Mouse (Mus musculus) lung, embryonic 15.5 days (tissue): Measurements from ENCODE around the gene Tmem51. TPM values are rescaled to one million over a fixed set of nuclear protein-coding genes. Genes with fewer than 3 reads are reported as not detected.

Source experiments
- ATAC-seq: fragments of 200-750 bp; cut with Nextera tagmentation; 2 replicates; pipeline ENCODE4 v1.8.0; 2017; ENCODE audit warnings: moderate number of reproducible peaks, borderline replicate concordance; ENCODE audit not compliant: low FRiP score, low TSS enrichment; ENCODE audit errors: extremely low read depth
- H3K27ac ChIP-seq: fragments of 300-500 bp; sonication (generic); 2 replicates; pipeline ENCODE4 v1.5.1; 2015; ENCODE audit warnings: moderate library complexity, mild to moderate bottlenecking, inconsistent platforms
- H3K27me3 ChIP-seq: fragments of 300-500 bp; sonication (generic); 2 replicates; pipeline ENCODE4 v1.6.1; 2015; ENCODE audit warnings: inconsistent platforms
- H3K36me3 ChIP-seq: fragments of 300-500 bp; sonication (generic); 2 replicates; pipeline ENCODE4 v1.6.1; 2015; ENCODE audit warnings: inconsistent platforms
- H3K4me1 ChIP-seq: fragments of 300-500 bp; sonication (generic); 2 replicates; pipeline ENCODE4 v1.6.1; 2015; ENCODE audit warnings: inconsistent platforms
- H3K4me2 ChIP-seq: fragments of 300-500 bp; sonication (generic); 2 replicates; pipeline ENCODE4 v1.6.1; 2015; ENCODE audit warnings: inconsistent platforms, mild to moderate bottlenecking, moderate library complexity
- H3K4me3 ChIP-seq: fragments of 300-500 bp; sonication (generic); 2 replicates; pipeline ENCODE4 v1.5.1; 2015; ENCODE audit warnings: mild to moderate bottlenecking, inconsistent platforms
- H3K9ac ChIP-seq: fragments of 300-500 bp; sonication (generic); 2 replicates; pipeline ENCODE4 v1.6.1; 2015; ENCODE audit warnings: inconsistent platforms
- H3K9me3 ChIP-seq: fragments of 300-500 bp; sonication (generic); 2 replicates; pipeline ENCODE4 v1.6.1; 2016; ENCODE audit warnings: inconsistent platforms
- WGBS: fragments of 180-500 bp; shearing (Covaris S2); methylation state at CpG from one replicate; pipeline ENCODE4 v1.1.7; 2015; 5-methylcytosine and 5-hydroxymethylcytosine counted together
- polyA plus RNA-seq: library from polyadenylated mRNA; unstranded; fragments of >200 nt; fragmentation: Nextera tagmentation; extraction: Ambion mirVana; gene quantifications from 2 replicates; pipeline ENCODE4 v1.2.1, GENCODE M21; 2015

The Tmem51 gene
- polyA plus RNA-seq = 21.8 and 23.1 TPM in 2 replicates

DNA sequence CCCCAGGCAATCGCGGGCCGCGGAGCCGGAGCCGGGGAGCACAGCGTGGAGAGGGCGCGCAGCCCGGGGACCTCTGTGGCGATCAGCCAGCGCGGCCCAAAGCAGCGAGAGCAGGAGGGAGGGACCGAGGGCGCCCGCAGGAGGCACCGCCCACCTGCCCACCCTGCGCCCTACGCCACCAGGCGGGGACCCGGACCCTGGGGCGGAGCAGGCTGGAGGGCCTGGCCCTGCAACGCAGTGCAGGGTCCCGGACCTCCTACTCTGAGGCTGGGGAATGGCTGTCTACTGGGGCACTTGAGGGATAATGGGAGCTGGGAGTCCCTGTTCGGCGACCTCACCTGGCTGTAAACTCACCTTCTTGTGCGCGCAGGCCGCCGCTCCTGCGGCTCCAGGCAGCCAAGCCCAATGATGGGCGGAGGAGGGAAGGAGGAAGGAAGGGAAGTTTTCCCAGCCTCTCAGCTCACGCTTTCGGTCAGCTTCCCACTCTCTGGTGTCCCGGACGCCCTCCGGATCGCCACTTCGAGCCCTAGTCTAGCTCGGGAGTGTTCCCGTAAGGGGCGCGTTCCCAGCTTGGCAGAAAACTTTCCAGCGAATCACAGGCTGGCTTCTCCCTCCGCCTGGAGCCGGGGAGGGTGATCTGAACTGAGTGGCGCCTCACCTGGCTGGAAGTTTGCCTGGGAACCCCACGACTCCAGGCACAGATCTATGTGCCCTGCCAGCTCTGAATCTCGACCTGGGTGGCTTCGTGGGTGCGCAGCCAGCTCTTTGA is at the start of gene Tmem51:
Tmem51 (minus strand) TSS at position 174 of the 769 bp plus-strand sequence.
- Histone ChIP-seq H3K9ac (peak within 1 kb of the TSS; percentile 56), H3K4me2 (peak within 1 kb of the TSS; percentile 97), H3K9me3 (no peaks in the 10 kb centered on the region), H3K4me1 (peaks cover 44% of the 10 kb centered on the region), H3K36me3 (no peaks in the 10 kb centered on the region), H3K4me3 (peak within 1 kb of the TSS; percentile 64), H3K27ac (peak within 1 kb of the TSS; percentile 91), H3K27me3 (no peaks in the 10 kb centered on the region)
- peak; percentile 91 for ATAC-seq
- under 1% methylated on average over 52 of the region's 52 CpGs for WGBS

GRCm38 (mm10) chr4:142130162-142130561 is 46.1 kb upstream of the Tmem51 start:
- ATAC-seq = no peak
- Histone ChIP-seq H3K27me3 (no peaks in the 10 kb centered on the region), H3K4me2 (no peak overlapping the region), H3K36me3 (no peaks in the 10 kb centered on the region), H3K27ac (no peak overlapping the region), H3K9me3 (no peaks in the 10 kb centered on the region), H3K4me3 (no peak overlapping the region), H3K4me1 (no peaks in the 10 kb centered on the region), H3K9ac (no peak overlapping the region)
- 67% methylated on average over 5 of the region's 5 CpGs for WGBS

DNA sequence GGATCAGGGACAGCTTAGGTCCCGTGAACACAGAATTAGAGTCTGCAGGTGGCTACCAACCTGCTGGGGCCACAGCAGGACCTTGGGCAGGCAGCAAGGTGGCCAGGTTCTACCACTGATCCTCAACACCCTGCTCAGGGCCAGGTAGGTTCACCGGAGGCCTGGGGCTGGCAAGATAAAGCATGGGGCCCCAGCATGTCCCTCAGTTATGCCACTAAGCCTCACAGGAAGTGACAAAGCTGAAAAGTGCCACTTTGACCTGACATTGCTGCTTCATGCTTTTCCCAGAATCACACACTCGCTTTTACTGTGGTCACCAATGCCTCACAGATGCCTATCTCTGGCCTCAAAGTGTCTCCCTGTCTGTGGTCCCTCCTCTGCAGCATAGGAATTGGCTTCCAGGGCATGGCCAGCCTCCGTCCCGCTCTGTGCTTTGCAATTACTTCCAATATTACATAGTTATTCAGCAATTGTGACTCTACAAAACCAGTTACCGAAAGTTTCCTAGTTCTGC is 43.2 kb upstream of the Tmem51 start:
- H3K36me3 ChIP-seq = no peaks in the 10 kb centered on the region
- H3K27ac ChIP-seq = no peak overlapping the region
- no peak overlapping the region for H3K9ac ChIP-seq
- no peak for ATAC-seq
- WGBS = 71% methylated on average over 6 of the region's 6 CpGs
- no peaks in the 10 kb centered on the region for H3K4me1 ChIP-seq
- no peaks in the 10 kb centered on the region for H3K27me3 ChIP-seq
- H3K4me2 ChIP-seq = no peak overlapping the region
- H3K9me3 ChIP-seq = no peaks in the 10 kb centered on the region
- H3K4me3 ChIP-seq = no peak overlapping the region

GRCm38 (mm10) chr4:142126641-142127274 is 42.7 kb upstream of the Tmem51 start:
- Histone ChIP-seq H3K9me3 (no peaks in the 10 kb centered on the region), H3K27me3 (no peaks in the 10 kb centered on the region), H3K4me2 (no peak overlapping the region), H3K36me3 (no peaks in the 10 kb centered on the region), H3K4me3 (no peak overlapping the region), H3K4me1 (no peaks in the 10 kb centered on the region), H3K27ac (no peak overlapping the region), H3K9ac (no peak overlapping the region)
- ATAC-seq = no peak
- 46% methylated on average over 10 of the region's 10 CpGs for WGBS

GRCm38 (mm10) chr4:142121164-142121563 is 37.1 kb upstream of the Tmem51 start:
- WGBS = 24% methylated on average over 1 of the region's 1 CpGs

DNA sequence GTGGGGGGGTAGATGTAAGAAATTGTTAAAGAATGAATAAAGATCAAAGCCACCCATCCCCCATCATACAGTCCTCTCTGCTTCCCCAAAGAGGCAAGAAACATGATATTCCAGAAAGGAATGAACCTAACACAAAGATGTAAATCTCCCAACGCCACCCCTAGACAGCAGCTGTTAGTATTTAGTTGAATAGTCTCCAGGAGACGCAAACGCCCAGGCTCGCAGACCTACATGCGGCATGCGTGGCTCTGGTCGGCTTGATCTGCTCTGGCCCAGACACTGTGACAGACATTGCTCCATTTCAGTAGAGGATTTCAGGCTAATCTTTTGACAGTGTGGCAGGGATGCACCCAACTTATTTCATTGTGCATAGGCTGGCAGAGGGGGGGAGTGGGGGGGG is 34.4 kb upstream of the Tmem51 start:
- no peak for ATAC-seq
- 41% methylated on average over 7 of the region's 7 CpGs for WGBS

More at GRCm38 (mm10) chr4:142121164-142121563, 37.1 kb upstream of the Tmem51 start:
- Histone ChIP-seq H3K4me3 (no peak overlapping the region), H3K36me3 (no peaks in the 10 kb centered on the region), H3K4me1 (no peaks in the 10 kb centered on the region), H3K4me2 (no peak overlapping the region), H3K27ac (no peak overlapping the region), H3K27me3 (no peaks in the 10 kb centered on the region), H3K9ac (no peak overlapping the region), H3K9me3 (no peaks in the 10 kb centered on the region)
- no peak for ATAC-seq

DNA sequence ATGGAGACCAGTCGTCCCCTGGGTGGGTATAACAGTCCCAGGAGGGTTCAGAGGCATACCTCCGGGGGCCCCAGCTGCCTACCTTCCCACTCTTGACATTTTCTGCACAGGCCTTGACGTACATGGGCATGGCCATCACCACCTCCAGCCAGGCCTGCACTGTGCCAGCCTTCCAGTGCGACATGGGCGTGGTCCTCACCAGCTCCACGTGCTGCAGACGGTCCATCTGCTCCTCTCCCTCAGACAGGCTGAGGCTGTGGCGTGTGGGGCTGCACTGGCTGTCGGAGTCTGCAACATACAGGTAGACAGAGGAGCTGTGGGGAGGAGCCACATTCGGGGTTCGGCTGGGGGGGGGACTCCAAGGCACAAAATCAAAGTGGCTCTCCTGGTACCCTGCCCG is 33.9 kb upstream of the Tmem51 start:
- Histone ChIP-seq H3K27me3 (no peaks in the 10 kb centered on the region), H3K4me2 (no peak overlapping the region), H3K4me1 (no peaks in the 10 kb centered on the region), H3K36me3 (no peaks in the 10 kb centered on the region), H3K9me3 (no peaks in the 10 kb centered on the region), H3K4me3 (no peak overlapping the region), H3K9ac (no peak overlapping the region), H3K27ac (no peak overlapping the region)
- 81% methylated on average over 12 of the region's 12 CpGs for WGBS
- no peak for ATAC-seq

More for the DNA sequence above, 34.4 kb upstream of the Tmem51 start:
- Histone ChIP-seq H3K27ac (no peak overlapping the region), H3K4me1 (no peaks in the 10 kb centered on the region), H3K36me3 (no peaks in the 10 kb centered on the region), H3K4me3 (no peak overlapping the region), H3K9ac (no peak overlapping the region), H3K27me3 (no peaks in the 10 kb centered on the region), H3K9me3 (no peaks in the 10 kb centered on the region), H3K4me2 (no peak overlapping the region)

DNA sequence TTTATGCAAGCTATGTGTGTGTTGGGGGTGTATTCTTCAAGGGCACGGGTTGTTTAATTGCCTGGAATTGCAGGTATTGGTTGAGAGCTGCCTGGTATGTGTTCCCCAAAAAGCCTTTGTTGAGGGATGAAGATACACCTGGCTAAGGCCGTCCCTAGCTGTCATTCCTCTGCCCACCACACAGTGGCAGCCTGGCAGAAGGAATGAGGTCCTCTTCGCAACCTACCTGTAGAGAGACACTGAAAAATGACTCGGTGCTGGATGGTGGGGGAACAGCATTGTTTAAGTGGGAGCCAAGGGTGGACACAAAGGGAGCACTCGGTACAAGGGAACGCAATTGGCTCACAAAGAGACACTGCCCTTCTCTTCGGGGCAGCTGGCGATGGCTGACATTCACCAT is 29.2 kb upstream of the Tmem51 start:
- ATAC-seq = no peak
- 23% methylated on average over 8 of the region's 8 CpGs for WGBS
- Histone ChIP-seq H3K4me2 (no peak overlapping the region), H3K36me3 (no peaks in the 10 kb centered on the region), H3K9me3 (no peaks in the 10 kb centered on the region), H3K27ac (no peak overlapping the region), H3K4me1 (no peaks in the 10 kb centered on the region), H3K4me3 (no peak overlapping the region), H3K27me3 (no peaks in the 10 kb centered on the region), H3K9ac (no peak overlapping the region)

GRCm38 (mm10) chr4:142103081-142103671 is 19.1 kb upstream of the Tmem51 start:
- H3K4me1 ChIP-seq = peaks cover 12% of the 10 kb centered on the region
- 40% methylated on average over 12 of the region's 12 CpGs for WGBS
- H3K9me3 ChIP-seq = no peaks in the 10 kb centered on the region
- no peak overlapping the region for H3K27ac ChIP-seq
- H3K4me3 ChIP-seq = no peak overlapping the region
- ATAC-seq = no peak
- no peak overlapping the region for H3K4me2 ChIP-seq
- H3K27me3 ChIP-seq = no peaks in the 10 kb centered on the region
- no peaks in the 10 kb centered on the region for H3K36me3 ChIP-seq
- H3K9ac ChIP-seq = no peak overlapping the region

- ATAC-seq = peak; percentile 19; the same call in 1 of the 2 replicates
- no peaks in the 10 kb centered on the region for H3K27me3 ChIP-seq
- 6% methylated on average over 8 of the region's 8 CpGs for WGBS
- H3K4me1 ChIP-seq = peaks cover 28% of the 10 kb centered on the region
- no peak overlapping the region for H3K4me3 ChIP-seq
- no peaks in the 10 kb centered on the region for H3K36me3 ChIP-seq
- no peaks in the 10 kb centered on the region for H3K9me3 ChIP-seq
- peak overlapping the region; percentile 45 for H3K4me2 ChIP-seq
- H3K27ac ChIP-seq = peak overlapping the region; percentile 81
- no peak overlapping the region for H3K9ac ChIP-seq
These were observed 14.2 kb upstream of the Tmem51 start for GRCm38 (mm10) chr4:142098303-142098702.

DNA sequence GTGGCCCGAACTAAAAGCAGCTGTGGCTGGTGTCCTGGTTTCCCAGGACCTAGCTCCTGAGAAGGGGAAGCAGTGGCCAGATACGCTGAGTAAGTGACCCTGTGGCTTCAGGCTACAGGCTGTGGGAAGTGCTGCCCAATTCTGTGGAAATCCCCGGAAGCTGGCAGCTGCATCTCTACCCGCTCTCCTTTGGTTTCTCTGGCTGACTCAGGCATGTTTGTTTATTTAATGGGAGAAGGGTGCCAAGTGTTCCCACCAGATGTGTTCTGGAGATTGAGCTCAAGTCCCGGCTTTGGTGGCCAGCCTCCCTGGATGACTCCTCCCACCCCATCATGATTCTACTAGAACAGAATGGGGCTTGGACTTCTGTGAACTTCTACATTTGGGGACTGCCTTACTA is 13.8 kb upstream of the Tmem51 start:
- Histone ChIP-seq H3K9me3 (no peaks in the 10 kb centered on the region), H3K4me2 (peak overlapping the region; percentile 45), H3K4me3 (no peak overlapping the region), H3K27me3 (no peaks in the 10 kb centered on the region), H3K4me1 (peaks cover 23% of the 10 kb centered on the region), H3K9ac (no peak overlapping the region), H3K36me3 (no peaks in the 10 kb centered on the region), H3K27ac (peak overlapping the region; percentile 81)
- 5% methylated on average over 5 of the region's 5 CpGs for WGBS
- peak; percentile 86 for ATAC-seq
